12 mouse cellular contexts compared by ENCODE assay signal in the genomic region with DNA sequence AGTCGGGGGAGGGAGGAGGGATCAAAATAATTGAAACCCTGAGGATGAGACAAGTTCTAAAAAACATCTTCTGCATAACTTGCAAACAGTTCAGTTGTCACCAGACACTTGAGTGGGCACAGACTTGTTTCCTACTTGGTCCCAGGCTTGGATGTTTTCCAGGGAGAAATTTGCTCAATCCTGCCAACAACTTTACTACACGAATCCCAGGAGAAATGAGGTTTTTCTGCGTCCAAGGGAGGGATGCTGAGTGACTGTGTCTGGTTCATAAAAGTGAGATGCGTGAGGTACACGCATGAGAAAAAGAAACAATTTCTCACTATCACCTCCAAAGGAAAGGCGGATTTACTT. TPM values are rescaled to one million over a fixed set of nuclear protein-coding genes. Genes with fewer than 3 reads are reported as not detected.
DNase-seq lines count a peak whose midpoint lies in the region; ATAC-seq and TF ChIP-seq lines count a peak whose summit lies in the region.
"Had no signal": no experiment of that assay in that cellular context is flagged by ENCODE, and none has a peak within 500 bp of the region (broad histone marks: within the 10 kb centered on the region; RNA-seq: fewer than 3 reads in every experiment).

No protein-coding gene starts in this region.

- no peaks in the 10 kb centered on the region for H3K36me3 ChIP-seq in kidney, embryonic 15.5 days
- no peaks in the 10 kb centered on the region for H3K36me3 ChIP-seq in kidney, adult 2 months (ENCODE audit: control insufficient read depth, insufficient read depth, low read length)
- no peaks in the 10 kb centered on the region for H3K36me3 ChIP-seq in thymus, adult 2 months (ENCODE audit: control insufficient read depth, insufficient read depth, low read length)
- H3K36me3 ChIP-seq: neural tube, embryonic 12.5 days had no signal

- H3K4me3 ChIP-seq in kidney, embryonic 15.5 days (replicated peaks): no peak overlapping the region
- no peak overlapping the region for H3K4me3 ChIP-seq in kidney, adult 2 months (ENCODE audit: insufficient read depth, low read depth, low read length)
- H3K4me3 ChIP-seq in thymus, adult 2 months (ENCODE audit: control insufficient read depth, insufficient read depth, low read length): no peak overlapping the region
- H3K4me3 ChIP-seq: neural tube, embryonic 12.5 days had no signal

- ATAC-seq in frontal cortex, adult (ENCODE audit: low TSS enrichment): peak; percentile 14; the same call in 1 of the 2 replicates
- no peak for ATAC-seq in kidney, embryonic 15.5 days (replicated peaks; ENCODE audit: low FRiP score)

- no peak for TF ChIP-seq CTCF in kidney, adult 2 months (conservative IDR thresholded peaks at IDR 0.05; ENCODE audit: insufficient read depth, insufficient read length, low read depth, low read length)
- TF ChIP-seq CTCF in thymus, adult 2 months (IDR thresholded peaks at IDR 0.05; ENCODE audit: borderline replicate concordance, control insufficient read depth, extremely low read depth, insufficient read depth, low read length, poor library complexity): no peak

- no peak overlapping the region for H3K9ac ChIP-seq in kidney, embryonic 15.5 days
- H3K9ac ChIP-seq: neural tube, embryonic 12.5 days had no signal

- TF ChIP-seq POLR2A in kidney, adult 2 months (IDR thresholded peaks at IDR 0.05; ENCODE audit: low read depth, low read length): no peak
- no peak for TF ChIP-seq POLR2A in thymus, adult 2 months (IDR thresholded peaks at IDR 0.05; ENCODE audit: control insufficient read depth, extremely low read depth, insufficient read depth, low read length, poor library complexity)

- H3K9me3 ChIP-seq in kidney, embryonic 15.5 days (replicated peaks): no peaks in the 10 kb centered on the region
- H3K9me3 ChIP-seq: neural tube, embryonic 12.5 days had no signal

- DNase-seq in frontal cortex, postnatal 10 days (ENCODE audit: low spot score in 2 of 2): no peak
- DNase-seq in kidney, adult 2 months: no peak
- DNase-seq in right cerebral cortex, adult 2 months (ENCODE audit: low spot score in 2 of 2): peak; percentile 61 to 63
- DNase-seq in right cerebral cortex, postnatal 14 days: no peak
- no peak for DNase-seq in ovary, postnatal 10 days (ENCODE audit: low spot score)
- DNase-seq in thymus, adult 2 months: no peak
- DNase-seq: adrenal gland, adult 8-10 months; gastrocnemius, postnatal 25 days; liver had no signal

- H3K27ac ChIP-seq in kidney, embryonic 15.5 days: peak overlapping the region; percentile 29
- H3K27ac ChIP-seq in kidney, adult 2 months (ENCODE audit: insufficient read depth, low read depth, low read length): no peak overlapping the region
- H3K27ac ChIP-seq in thymus, adult 2 months (ENCODE audit: control insufficient read depth, insufficient read depth, low read length): no peak overlapping the region
- H3K27ac ChIP-seq: neural tube, embryonic 12.5 days had no signal

- 41% methylated on average over 6 of the region's 6 CpGs for whole genome bisulfite sequencing in kidney, embryonic 15.5 days
- 53% methylated on average over 6 of the region's 6 CpGs for WGBS in kidney, adult 2 months
- 95% methylated on average over 6 of the region's 6 CpGs for WGBS in thymus, adult 2 months

- H3K4me2 ChIP-seq in kidney, embryonic 15.5 days: no peak overlapping the region
- H3K4me2 ChIP-seq: neural tube, embryonic 12.5 days had no signal

- peaks cover 68% of the 10 kb centered on the region for H3K4me1 ChIP-seq in kidney, embryonic 15.5 days
- H3K4me1 ChIP-seq in kidney, adult 2 months (ENCODE audit: control insufficient read depth, insufficient read depth, low read length): peaks cover 23% of the 10 kb centered on the region
- H3K4me1 ChIP-seq in thymus, adult 2 months (replicated peaks; ENCODE audit: control insufficient read depth, insufficient read depth, low read length): peaks cover 18% of the 10 kb centered on the region

- H3K27me3 ChIP-seq in kidney, embryonic 15.5 days: no peaks in the 10 kb centered on the region
- H3K27me3 ChIP-seq in kidney, adult 2 months (replicated peaks; ENCODE audit: control insufficient read depth, insufficient read depth, low read length): no peaks in the 10 kb centered on the region
- no peaks in the 10 kb centered on the region for H3K27me3 ChIP-seq in thymus, adult 2 months (ENCODE audit: control insufficient read depth, insufficient read depth, low read length)
- H3K27me3 ChIP-seq: neural tube, embryonic 12.5 days had no signal

RNA-seq across cellular contexts. Expression of gene Sipa1l2, which starts 38.5 kb away (rescaled TPM):
- 16.9 and 17.4 TPM in 2 replicates for polyA plus RNA-seq in kidney, embryonic 15.5 days (2015; fragmentation: Nextera tagmentation; extraction: Ambion mirVana)
- polyA plus RNA-seq in kidney, adult 2 months (2012; rRNA removed): 8.1 and 8.3 TPM in 2 replicates
- polyA plus RNA-seq in thymus, adult 2 months (2012; rRNA removed): 10.9 and 11.7 TPM in 2 replicates

Comparison
In these comparisons a context has a peak if more than half of its experiments do, and no peak if none do; other contexts are left out.
1. DNase-seq: peak in right cerebral cortex, adult 2 months (2 of 2); none in frontal cortex, postnatal 10 days (0 of 2), kidney, adult 2 months (single experiment), right cerebral cortex, postnatal 14 days (single experiment), ovary, postnatal 10 days (single experiment) and thymus, adult 2 months (single experiment).